Mouse (Mus musculus) common myeloid progenitor, adult 5-6 weeks (primary cell): ENCODE measurements at regions not wholly inside any gene's neighbourhood (a gene's known extent, or its start where the extent isn't known, plus 50 kb on each side); places are given as distances from the start of the nearest gene placed in this dataset.
"Not testable (repeated sequence)": the region's sequence is repeated elsewhere in the genome, so short reads cannot be mapped to it uniquely, and the experiment has no call there.

ENCODE experiments used
- ATAC-seq: replicated peaks from 2 replicates; pipeline ENCODE4 v1.8.0; 2016; ENCODE audit warnings: low read depth, mild to moderate bottlenecking, moderate TSS enrichment, inconsistent platforms; ENCODE audit not compliant: poor library complexity, severe bottlenecking

DNA sequence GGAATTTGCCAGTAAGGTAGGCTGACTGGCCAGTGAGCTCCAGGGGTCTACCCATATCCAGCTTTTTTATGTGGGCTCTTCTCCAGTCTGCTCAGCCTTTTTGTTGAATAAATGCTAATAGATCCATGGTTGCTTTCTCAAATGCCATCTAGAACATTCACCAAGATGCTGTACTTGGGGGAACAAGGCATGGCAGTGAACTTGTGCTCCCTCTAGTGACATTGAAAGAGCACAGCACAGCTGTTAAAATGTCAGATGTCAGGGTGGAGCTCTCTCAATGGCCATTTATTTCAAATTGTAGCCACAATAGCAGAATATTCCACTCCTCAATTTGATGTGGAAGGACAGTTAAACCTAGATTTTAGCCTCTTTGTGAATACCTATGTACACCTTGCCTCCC is 86.3 kb downstream of the Kcnk1 start:
- ATAC-seq = peak; percentile 58; the same call in 1 of the 2 replicates

DNA sequence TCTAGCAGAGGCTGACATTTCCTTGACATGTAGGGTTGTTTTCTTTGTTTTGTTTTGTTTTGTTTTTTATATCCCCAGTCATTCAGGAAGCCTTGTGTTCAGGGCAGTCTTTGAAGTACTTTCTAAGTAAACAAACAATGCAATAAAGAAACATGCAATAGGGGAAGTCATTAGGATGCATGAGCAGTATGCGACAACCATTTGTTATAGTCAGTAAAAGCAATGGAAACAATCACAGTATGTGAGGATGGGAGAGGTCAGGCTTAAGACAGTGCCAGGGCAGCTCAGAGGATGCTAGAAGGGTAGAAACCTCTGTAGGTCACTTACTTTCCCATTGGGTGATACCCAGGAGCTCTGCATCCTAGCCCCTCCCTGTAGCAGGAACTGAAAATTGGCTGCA is 87.9 kb downstream of the Kcnk1 start:
- ATAC-seq = no peak

DNA sequence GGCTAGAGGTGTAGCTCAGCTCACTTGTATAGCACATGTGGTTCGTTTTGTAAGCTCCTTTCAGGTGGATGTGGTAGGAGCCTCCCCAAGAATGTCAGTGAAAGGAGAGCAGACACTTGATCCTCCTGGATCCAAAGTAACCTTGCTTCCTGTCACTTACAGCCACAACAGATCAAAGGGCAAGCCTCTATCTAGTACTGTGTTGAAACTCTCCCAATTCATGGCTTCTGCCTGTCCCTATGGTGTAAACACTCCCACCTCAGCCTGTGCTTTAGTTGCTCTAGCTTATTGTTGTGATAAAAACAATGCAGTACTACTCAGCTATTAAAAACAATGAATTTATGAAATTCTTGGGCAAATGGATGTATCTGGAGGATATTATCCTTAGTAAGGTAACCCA is 95.8 kb downstream of the Kcnk1 start:
- ATAC-seq = no peak

- ATAC-seq = no peak
These were observed 99.0 kb downstream of the Kcnk1 start for GRCm38 (mm10) chr8:126094005-126094404.

GRCm38 (mm10) chr8:126096056-126096455 is 101.1 kb downstream of the Kcnk1 start:
- no peak for ATAC-seq

- no peak for ATAC-seq
These were observed 101.7 kb downstream of the Kcnk1 start for GRCm38 (mm10) chr8:126096636-126097170.

DNA sequence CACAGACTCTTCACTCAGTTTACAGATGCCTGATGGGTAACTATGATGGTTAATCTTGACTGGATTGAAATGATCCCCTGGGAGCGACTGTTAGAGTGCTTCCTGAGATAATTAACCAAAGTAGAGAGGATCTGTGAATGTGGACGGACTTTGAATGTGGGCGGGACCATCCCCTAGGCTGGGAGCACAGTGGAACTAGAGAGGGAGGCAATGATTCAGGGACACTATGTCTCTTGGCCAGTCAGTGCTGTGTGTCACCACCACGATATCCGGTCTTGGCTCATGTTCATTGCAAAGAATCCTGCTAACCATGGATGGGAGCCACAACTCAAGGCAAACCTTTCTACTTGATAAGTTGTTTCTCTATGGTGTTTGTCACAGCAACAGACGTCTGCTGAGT is 103.9 kb downstream of the Kcnk1 start:
- no peak for ATAC-seq

DNA sequence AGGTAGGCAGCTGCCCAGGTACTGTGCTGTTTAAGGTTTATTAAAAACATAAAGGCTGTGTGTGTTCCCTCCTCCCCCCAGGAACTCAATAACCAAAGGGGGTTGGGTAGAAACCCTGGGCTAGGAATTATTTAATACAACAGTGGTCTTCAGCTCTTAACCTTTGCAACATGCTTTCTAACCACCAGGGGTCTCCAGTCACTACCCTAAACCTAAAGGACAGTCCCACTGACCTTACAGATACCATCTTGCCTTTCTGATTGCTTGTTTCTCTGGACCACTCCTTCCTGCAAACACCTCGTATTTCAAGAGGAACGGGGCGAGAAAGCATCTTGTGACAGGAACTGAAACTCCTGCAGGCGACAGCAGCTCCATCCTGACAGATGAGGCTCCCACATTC is 104.9 kb downstream of the Kcnk1 start:
- ATAC-seq = no peak

DNA sequence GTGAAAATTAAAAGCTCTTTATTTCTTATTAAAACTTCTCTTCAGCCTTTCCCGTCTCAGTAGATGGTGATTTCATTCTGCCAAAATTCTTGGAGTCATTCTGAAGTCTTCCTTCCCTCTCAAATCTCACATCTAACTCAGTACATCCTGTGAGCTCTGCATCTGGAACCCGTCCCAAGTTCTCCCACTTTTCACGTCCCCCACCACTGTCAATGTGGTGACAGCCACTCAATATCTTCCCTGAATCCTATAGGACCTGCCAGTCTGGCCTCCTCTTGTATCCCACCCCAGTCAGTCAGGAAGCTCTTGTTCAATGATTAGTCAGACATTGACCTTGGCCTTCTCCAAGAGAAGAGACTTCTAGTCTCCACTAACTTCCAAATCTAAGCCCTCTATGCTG is 110.1 kb downstream of the Kcnk1 start:
- ATAC-seq = no peak

DNA sequence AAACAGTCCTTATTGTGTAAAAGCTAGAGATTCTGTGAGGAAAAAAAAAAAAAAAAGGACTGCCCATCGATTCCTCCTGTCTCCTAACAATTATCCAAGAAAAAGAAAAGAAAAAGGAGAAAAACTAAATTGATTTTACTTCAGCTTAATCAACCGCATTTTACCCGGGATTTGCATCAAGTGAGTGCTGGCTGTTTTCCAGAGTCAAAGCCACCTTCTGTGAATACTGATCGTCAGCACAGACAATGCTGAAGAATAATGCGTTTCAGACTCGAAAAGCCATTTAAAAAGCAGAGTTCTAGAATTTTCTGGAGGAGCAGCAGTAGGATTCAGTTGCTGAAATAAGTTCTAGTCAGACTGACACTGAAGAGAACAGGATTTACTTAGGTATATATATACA is 131.1 kb downstream of the Kcnk1 start:
- ATAC-seq = no peak

DNA sequence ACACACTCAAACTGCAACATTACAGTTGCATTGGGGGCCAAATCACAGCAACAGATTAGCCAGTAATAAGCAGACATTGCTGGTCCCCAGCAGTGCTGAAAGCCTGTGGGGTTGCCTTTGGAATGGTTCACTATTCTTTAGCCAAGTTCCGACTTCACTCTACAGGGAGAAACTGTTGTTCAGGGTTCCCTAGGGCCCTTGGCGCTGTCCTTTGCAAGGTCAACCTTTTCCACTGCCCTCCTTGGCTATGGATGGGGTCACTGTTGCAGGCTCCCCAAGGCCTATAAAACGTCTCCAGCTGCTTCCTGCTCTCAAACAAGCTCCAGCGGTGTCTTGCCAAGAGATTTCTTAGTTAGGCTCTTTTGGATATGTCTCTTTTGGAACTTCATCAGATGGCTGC is 137.1 kb downstream of the Kcnk1 start:
- no peak for ATAC-seq

GRCm38 (mm10) chr8:126132918-126133317 is 137.9 kb downstream of the Kcnk1 start:
- not testable (repeated sequence) for ATAC-seq

DNA sequence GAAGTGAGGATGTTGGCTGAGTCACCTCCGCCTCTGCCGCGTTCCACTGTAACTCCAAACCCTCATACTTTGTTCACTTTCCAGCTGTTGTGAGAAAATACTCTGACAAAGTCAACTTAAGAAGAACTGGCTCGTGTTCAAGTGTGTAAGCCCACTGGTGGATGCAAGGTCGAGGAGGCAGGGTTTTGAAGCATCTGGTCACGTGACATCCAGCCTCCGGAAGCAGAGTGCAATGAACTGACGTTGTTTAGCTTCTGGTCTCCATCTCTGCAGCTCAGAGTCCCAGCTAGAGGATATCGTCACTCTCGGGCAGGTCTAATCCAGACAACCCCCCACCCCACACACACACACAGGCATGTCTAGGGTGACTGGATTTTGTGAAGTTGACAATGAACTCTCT is 140.1 kb downstream of the Kcnk1 start:
- no peak for ATAC-seq

GRCm38 (mm10) chr8:126135573-126135972 is 140.6 kb downstream of the Kcnk1 start:
- no peak for ATAC-seq

DNA sequence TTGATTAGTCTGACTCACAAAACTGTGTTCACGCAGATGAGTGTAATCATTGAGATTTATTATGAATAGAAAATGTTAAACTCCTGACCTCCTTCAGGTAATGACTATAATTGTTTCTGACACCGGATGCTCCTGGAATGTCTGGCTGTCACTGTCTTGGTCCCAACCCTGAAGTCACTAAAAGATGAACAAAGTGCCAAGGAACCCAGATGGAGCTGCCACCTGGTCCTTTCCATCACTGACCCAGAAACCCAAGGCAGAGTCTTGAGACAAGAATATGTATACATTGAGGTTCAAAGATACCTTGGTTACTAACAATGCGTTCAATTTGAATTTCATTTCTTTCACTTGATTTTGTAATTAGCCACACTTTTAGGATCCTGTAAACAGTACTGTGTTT is 142.0 kb downstream of the Kcnk1 start:
- ATAC-seq = no peak

DNA sequence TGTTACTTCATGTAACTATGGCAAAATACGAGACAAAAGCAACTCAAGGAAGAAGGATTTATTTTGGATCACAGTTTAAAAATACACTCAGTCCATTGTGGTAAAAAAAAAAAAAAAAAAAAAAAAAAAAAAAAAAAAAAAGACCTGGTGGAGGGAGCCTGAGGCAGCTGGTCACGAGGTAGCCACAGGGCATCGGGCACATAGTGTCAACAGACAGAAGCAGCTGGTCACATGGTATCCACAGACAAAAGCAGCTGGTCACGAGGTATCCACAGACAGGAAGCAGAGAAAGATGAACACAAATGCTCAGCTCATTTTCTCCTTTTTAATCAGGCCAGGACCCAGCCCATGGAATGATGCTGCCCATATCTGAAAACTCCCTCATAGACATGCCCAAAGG is 142.5 kb downstream of the Kcnk1 start:
- no peak for ATAC-seq

DNA sequence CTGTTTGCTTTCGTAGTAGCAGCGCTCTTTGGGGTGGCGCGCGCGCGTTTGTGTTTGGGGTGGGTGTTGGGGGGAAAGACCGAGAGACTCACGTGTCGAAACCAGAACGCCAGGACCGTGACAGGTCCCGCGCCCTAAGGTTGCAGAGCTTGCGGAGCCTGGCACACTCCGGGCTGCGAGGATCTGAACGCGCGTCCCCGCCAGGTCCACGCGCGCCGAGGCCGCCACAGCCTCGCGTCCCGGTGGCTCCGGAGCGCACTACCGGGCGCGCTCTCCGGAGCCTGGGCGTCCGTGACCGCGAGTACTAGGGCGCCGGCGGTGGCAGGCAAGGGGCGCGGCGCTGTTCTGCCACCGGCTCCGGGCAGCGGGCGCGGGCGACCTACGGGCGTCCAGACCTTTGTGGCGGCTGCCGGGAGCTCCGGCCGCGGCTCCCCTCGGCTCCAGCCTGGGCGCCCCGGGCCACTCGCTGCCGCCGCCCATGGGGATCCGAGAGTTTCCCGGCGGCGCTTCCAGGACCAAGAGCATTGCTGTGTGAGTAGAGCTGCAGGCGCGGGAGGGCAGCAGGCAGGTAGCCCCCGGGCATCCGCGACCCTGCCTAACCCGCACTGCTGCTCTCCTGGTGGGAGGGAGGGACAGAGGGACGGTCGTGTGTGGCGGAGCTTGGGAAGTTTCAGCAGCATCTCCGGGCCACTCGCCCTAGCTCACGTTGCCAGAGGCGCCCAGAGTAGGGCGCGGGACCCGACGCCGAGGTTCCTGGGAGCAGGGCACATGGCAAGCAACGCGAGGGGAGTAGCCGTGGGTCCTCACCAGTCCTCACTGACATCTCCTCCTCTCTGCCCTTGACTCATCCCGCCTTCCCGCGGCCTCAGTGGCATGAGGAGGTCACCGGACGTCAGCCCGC is 143.9 kb downstream of the Kcnk1 start:
- no peak for ATAC-seq

DNA sequence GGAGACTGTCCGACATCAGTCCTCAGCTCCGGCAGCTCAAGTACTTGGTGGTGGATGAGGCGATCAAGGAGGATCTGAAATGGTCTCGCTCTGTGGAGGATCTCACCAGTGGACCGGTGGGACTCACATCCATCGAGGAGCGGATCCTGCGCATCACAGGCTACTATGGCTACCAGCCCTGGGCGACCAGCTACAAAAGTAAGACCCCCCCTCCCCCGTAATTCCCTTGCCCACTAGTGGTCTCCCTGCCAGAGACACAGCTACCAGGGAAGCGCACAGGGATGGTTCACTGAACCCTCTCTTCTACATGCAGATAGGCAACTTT is 144.5 kb downstream of the Kcnk1 start:
- no peak for ATAC-seq

GRCm38 (mm10) chr8:126140998-126141397 is 146.0 kb downstream of the Kcnk1 start:
- no peak for ATAC-seq

GRCm38 (mm10) chr8:126151527-126151926 is 146.8 kb upstream of the Slc35f3 start:
- ATAC-seq = peak; percentile 89

- no peak for ATAC-seq
These were observed 144.4 kb upstream of the Slc35f3 start for GRCm38 (mm10) chr8:126153955-126154354.
